Mouse (Mus musculus) testis, adult 2 months (tissue): ENCODE results near the gene Slc2a10. TPM values are rescaled to one million over a fixed set of nuclear protein-coding genes. Genes with fewer than 3 reads are reported as not detected.
A peak's percentile ranks its signal among the peaks of the same experiment; 100 is the strongest.

Source experiments
- H3K27ac ChIP-seq: fragments of 200-500 bp; 2 replicates; pipeline ENCODE4 v1.5.1; 2012; ENCODE audit warnings: low read depth, low read length; ENCODE audit not compliant: control insufficient read depth, insufficient read depth
- H3K27me3 ChIP-seq: fragments of 200-500 bp; 2 replicates; pipeline ENCODE4 v1.6.1; 2012; ENCODE audit warnings: mild to moderate bottlenecking, low read length, moderate library complexity; ENCODE audit not compliant: control insufficient read depth, insufficient read depth
- H3K36me3 ChIP-seq: fragments of 200-500 bp; 2 replicates; pipeline ENCODE4 v1.6.1; 2012; ENCODE audit warnings: mild to moderate bottlenecking, low read length; ENCODE audit not compliant: control insufficient read depth, insufficient read depth
- H3K4me1 ChIP-seq: fragments of 200-500 bp; 2 replicates; pipeline ENCODE4 v1.6.1; 2012; ENCODE audit warnings: low read length; ENCODE audit not compliant: control insufficient read depth, insufficient read depth
- H3K4me3 ChIP-seq: fragments of 200-500 bp; 2 replicates; pipeline ENCODE4 v1.5.1; 2012; ENCODE audit warnings: low read depth, mild to moderate bottlenecking, low read length, moderate library complexity, mixed read lengths; ENCODE audit not compliant: control insufficient read depth
- CTCF ChIP-seq: fragments of 200-500 bp; IDR thresholded peaks from 2 replicates; pipeline ENCODE4 v1.5.1; 2012; ENCODE audit warnings: low read depth, mild to moderate bottlenecking, inconsistent platforms, low read length, moderate library complexity; ENCODE audit not compliant: control insufficient read depth, insufficient read depth, insufficient replicate concordance
- POLR2A ChIP-seq: fragments of 200-500 bp; IDR thresholded peaks from 2 replicates; pipeline ENCODE4 v1.6.1; 2012; ENCODE audit warnings: low read depth, mild to moderate bottlenecking, inconsistent platforms, low read length, moderate library complexity; ENCODE audit not compliant: control insufficient read depth
- polyA plus RNA-seq: library from polyadenylated mRNA; depleted of rRNA; stranded (reverse); fragments of >200 nt; gene quantifications from 2 replicates; pipeline ENCODE4 v1.2.3, GENCODE M21; 2012

Slc2a10 gene
- polyA plus RNA-seq, 1 experiment = 0.26 TPM

GRCm38 (mm10) chr2:165525609-165526008, 22.0 kb downstream of the Slc2a10 start:
- TF ChIP-seq CTCF (no peak), POLR2A (no peak)
- H3K4me3 ChIP-seq = no peak overlapping the region
- H3K4me1 ChIP-seq = peaks cover 2% of the 10 kb centered on the region
- no peak overlapping the region for H3K27ac ChIP-seq
- H3K27me3 ChIP-seq = no peaks in the 10 kb centered on the region
- no peaks in the 10 kb centered on the region for H3K36me3 ChIP-seq

DNA sequence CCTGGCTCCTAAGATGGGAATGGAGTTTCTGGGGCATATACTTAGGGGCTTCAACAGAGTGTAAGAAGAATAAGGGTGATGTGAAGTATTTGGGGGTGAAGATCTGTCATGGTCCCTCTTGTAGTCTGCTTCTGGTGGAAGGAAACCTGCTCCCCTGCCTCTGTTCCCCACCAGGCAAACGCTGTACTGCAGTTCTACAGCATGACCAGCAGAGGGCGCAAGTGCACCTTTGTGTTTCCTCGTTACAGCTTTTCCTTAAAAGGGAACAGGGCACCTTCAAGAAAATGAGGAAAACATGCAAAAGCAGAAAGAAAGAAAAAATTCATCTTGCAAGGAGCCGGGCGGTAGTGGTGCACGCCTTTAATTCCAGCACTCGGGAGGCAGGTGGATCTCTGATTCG, 25.5 kb downstream of the Slc2a10 start:
- H3K4me1 ChIP-seq = no peaks in the 10 kb centered on the region
- no peak overlapping the region for H3K27ac ChIP-seq
- no peak overlapping the region for H3K4me3 ChIP-seq
- H3K27me3 ChIP-seq = no peaks in the 10 kb centered on the region
- H3K36me3 ChIP-seq = no peaks in the 10 kb centered on the region
- no peak for TF ChIP-seq POLR2A
- TF ChIP-seq CTCF = peak; percentile 98

GRCm38 (mm10) chr2:165533789-165534188, 30.2 kb downstream of the Slc2a10 start:
- H3K36me3 ChIP-seq = no peaks in the 10 kb centered on the region
- H3K27ac ChIP-seq = no peak overlapping the region
- H3K4me1 ChIP-seq = no peaks in the 10 kb centered on the region
- no peak overlapping the region for H3K4me3 ChIP-seq
- TF ChIP-seq POLR2A (no peak), CTCF (no peak)
- H3K27me3 ChIP-seq = no peaks in the 10 kb centered on the region

DNA sequence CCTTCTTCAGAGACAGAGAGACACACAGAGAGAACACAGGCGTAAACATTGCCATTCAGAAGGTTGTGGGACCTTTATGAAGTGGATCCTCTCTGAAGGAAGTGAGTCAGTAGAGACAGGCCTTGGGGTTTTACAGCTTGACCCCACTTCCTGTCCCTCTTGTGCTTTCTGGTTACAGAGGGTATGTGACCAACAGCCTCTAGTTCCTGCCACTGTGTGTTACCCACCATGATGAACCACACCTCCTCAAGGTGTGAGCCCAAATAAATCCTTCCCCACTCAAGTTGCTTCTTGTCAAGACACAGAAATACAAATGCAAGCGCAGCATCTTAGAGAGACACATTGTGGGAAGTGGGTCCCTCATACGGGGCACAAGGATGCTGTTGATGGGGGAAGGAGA, 37.4 kb downstream of the Slc2a10 start:
- no peak overlapping the region for H3K27ac ChIP-seq
- H3K36me3 ChIP-seq = no peaks in the 10 kb centered on the region
- TF ChIP-seq POLR2A (no peak), CTCF (no peak)
- H3K4me1 ChIP-seq = no peaks in the 10 kb centered on the region; the same call in 1 of the 2 replicates
- no peaks in the 10 kb centered on the region for H3K27me3 ChIP-seq
- H3K4me3 ChIP-seq = peak overlapping the region; percentile 48; the same call in 1 of the 2 replicates

DNA sequence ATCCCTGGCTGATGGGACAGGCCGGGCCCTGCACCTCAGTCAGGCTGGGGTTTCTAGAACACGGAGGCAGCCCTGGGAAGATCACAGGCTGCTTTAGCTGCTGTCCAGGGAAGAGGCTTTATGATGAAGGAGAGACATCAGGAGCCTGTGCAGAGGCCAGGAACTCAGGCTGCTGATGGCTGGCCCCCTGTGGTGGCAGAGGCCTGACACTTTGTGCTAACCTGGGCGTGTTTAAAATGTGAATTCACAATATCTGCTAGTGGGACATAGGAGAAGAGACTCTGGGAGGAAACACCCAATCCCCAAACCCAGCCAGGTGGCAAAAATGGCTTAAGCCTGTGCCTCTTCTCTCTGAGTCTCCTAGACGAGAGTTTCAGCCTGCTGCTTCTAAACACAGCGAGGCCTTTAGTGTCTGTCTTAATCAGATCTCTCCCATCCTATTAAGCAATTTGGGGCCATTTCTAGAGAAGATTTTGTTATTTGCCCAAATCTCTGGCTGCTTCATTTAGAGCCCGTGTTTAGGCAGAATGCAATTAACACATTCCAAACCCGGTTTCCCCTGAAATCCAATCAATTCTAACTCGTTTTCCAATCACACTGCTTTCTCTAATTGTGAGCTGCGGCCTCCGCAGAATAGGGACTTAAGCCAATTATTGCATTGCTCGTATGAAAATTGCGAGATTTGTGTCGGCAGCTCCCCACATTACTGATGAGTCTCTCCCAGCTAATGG, 39.5 kb downstream of the Slc2a10 start:
- TF ChIP-seq CTCF (no peak), POLR2A (no peak)
- H3K27ac ChIP-seq = no peak overlapping the region
- H3K4me1 ChIP-seq = no peaks in the 10 kb centered on the region; the same call in 1 of the 2 replicates
- no peaks in the 10 kb centered on the region for H3K36me3 ChIP-seq
- H3K27me3 ChIP-seq = no peaks in the 10 kb centered on the region
- no peak overlapping the region for H3K4me3 ChIP-seq

GRCm38 (mm10) chr2:165543670-165544016, 40.1 kb downstream of the Slc2a10 start:
- H3K4me1 ChIP-seq = no peaks in the 10 kb centered on the region; the same call in 1 of the 2 replicates
- H3K27me3 ChIP-seq = no peaks in the 10 kb centered on the region
- no peak overlapping the region for H3K27ac ChIP-seq
- H3K36me3 ChIP-seq = no peaks in the 10 kb centered on the region
- no peak overlapping the region for H3K4me3 ChIP-seq
- no peak for TF ChIP-seq POLR2A
- TF ChIP-seq CTCF = no peak

- Histone ChIP-seq H3K4me1 (no peaks in the 10 kb centered on the region; the same call in 1 of the 2 replicates), H3K36me3 (no peaks in the 10 kb centered on the region), H3K4me3 (no peak overlapping the region), H3K27me3 (no peaks in the 10 kb centered on the region), H3K27ac (no peak overlapping the region)
- TF ChIP-seq POLR2A (no peak), CTCF (no peak)
Observed at GRCm38 (mm10) chr2:165545687-165546086, 42.1 kb downstream of the Slc2a10 start.

GRCm38 (mm10) chr2:165546341-165546740, 42.8 kb downstream of the Slc2a10 start:
- Histone ChIP-seq H3K36me3 (no peaks in the 10 kb centered on the region), H3K27me3 (no peaks in the 10 kb centered on the region), H3K4me3 (no peak overlapping the region), H3K27ac (no peak overlapping the region), H3K4me1 (no peaks in the 10 kb centered on the region; the same call in 1 of the 2 replicates)
- TF ChIP-seq POLR2A (no peak), CTCF (no peak)
